Mouse (Mus musculus) CD4-positive naive resting alpha-beta T cell, adult 76 days (primary cell): ENCODE data around the gene Tas2r130. TPM values are rescaled to one million over a fixed set of nuclear protein-coding genes. Genes with fewer than 3 reads are reported as not detected.

Experiments
- total RNA-seq: library from RNA; stranded (reverse); gene quantifications from one replicate; pipeline ENCODE4 v1.2.4, GENCODE M21; 2023

The Tas2r130 gene
- total RNA-seq = not detected

DNA sequence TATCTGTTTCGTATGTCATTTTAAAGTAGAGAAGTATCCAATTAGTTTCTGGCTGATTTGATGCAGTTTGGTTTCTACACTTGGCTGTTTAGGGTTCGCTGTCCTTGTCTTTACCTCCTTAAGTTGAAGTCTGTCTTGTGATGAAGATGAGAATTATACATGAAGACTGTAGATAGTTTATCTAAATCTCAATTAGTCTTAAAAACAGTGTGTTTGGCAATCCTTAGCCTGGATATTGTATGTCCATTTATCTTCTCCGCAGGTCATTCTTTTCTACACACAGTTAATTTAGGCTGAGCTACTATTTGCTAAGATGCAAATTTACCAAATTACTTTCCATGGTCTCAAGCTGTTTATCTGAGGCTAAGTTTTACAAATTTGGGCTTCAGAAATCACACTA is at the start of gene Tas2r130:
Tas2r130 (minus strand) TSS at position 101 of the 400 bp plus-strand sequence.

DNA sequence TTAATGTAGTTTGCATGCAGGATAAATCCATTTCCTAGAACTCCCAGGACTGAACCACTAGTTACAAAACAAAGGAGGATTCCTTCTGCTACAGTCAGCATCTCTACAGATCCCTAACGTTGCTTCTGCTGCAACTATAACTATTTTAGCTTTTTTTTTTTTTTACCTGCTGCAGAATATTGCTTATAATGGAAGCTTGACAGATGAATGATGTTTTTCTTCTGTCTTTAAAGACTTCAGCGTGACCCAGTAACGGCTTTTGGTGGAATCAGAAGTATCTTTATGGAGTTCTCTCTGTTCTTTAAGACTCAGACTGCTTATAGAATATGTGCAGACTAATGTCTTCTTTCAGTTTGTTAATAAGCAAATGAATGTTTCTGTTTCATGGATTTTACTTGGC is 48.1 kb upstream of the Tas2r130 start, which contains the start of gene Tas2r106:
Tas2r106 (minus strand) TSS at position 101 of the 400 bp plus-strand sequence.

DNA sequence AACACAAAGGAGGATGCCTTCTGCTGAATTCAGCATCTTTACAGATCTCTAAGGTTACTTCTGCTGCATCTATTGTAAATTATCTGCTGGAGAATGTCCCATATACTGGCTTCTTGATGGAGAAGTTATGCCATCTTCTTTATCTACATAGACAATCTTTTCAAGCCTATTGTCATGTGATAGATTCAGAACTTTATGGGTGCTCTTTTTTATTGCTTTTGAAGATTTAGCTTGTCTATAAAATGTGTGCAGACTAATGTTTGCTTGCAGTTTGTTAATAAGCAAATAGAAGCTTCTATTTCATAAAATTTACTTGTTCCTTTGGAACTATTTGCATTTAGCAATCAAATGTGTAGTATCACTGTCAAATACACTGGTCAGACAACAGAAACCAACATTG is 29.3 kb upstream of the Tas2r130 start, which contains the start of gene Tas2r107:
Tas2r107 (minus strand) TSS at position 101 of the 400 bp plus-strand sequence.

Other genes starting within 250 kb of the Tas2r130 start
- 20.7 TPM for gene Ybx3, start 242.4 kb downstream of the Tas2r130 start, total RNA-seq
- gene 5430401F13Rik, start 144.5 kb downstream of the Tas2r130 start, total RNA-seq = not detected
- not detected for gene Gm6619, start 144.5 kb downstream of the Tas2r130 start, total RNA-seq
- not detected for gene Tas2r107, start 29.2 kb upstream of the Tas2r130 start, total RNA-seq
- not detected for gene Tas2r106, start 48.0 kb upstream of the Tas2r130 start, total RNA-seq
- gene Tas2r104, start 54.8 kb upstream of the Tas2r130 start, total RNA-seq = not detected
- not detected for gene Tas2r105, start 56.6 kb upstream of the Tas2r130 start, total RNA-seq
- gene Tas2r114, start 59.2 kb upstream of the Tas2r130 start, total RNA-seq = not detected